In genomic region chr5:141076942-141077341, GRCm38 (mm10) we compare ENCODE assay signal across 13 mouse cellular contexts.
A peak's percentile ranks its signal among the peaks of the same experiment; 100 is the strongest.
DNase-seq lines count a peak whose midpoint lies in the region; ATAC-seq and TF ChIP-seq lines count a peak whose summit lies in the region.
"Had no signal": no experiment of that assay in that cellular context is flagged by ENCODE, and none has a peak within 500 bp of the region (broad histone marks: within the 10 kb centered on the region; RNA-seq: fewer than 3 reads in every experiment).

No protein-coding gene starts in this region.

- peak; percentile 44; the same call in 1 of the 2 replicates for TF ChIP-seq CTCF in kidney, postnatal 0 days (IDR thresholded peaks at IDR 0.05; ENCODE audit: low read depth)
- TF ChIP-seq CTCF in bone marrow, adult 2 months (IDR thresholded peaks at IDR 0.05; ENCODE audit: control insufficient read depth, insufficient read depth, low read length) = peak; percentile 41

- H3K9me3 ChIP-seq in kidney, postnatal 0 days (replicated peaks; ENCODE audit: low read length) = no peaks in the 10 kb centered on the region
- no peaks in the 10 kb centered on the region for H3K9me3 ChIP-seq in forebrain, embryonic 12.5 days
- H3K9me3 ChIP-seq: limb, embryonic 12.5 days had no signal

- H3K9ac ChIP-seq in kidney, postnatal 0 days (ENCODE audit: low read depth, low read length) = no peak overlapping the region
- H3K9ac ChIP-seq in forebrain, embryonic 12.5 days = no peak overlapping the region
- H3K9ac ChIP-seq: forebrain, postnatal 0 days; limb, embryonic 12.5 days had no signal

- no peaks in the 10 kb centered on the region for H3K4me1 ChIP-seq in kidney, postnatal 0 days (replicated peaks; ENCODE audit: insufficient read depth, low read length)
- H3K4me1 ChIP-seq in bone marrow, adult 2 months (ENCODE audit: control insufficient read depth, insufficient read depth, low read length) = peaks cover 3% of the 10 kb centered on the region
- H3K4me1 ChIP-seq in forebrain, embryonic 12.5 days = peaks cover 3% of the 10 kb centered on the region; the same call in 1 of the 2 replicates

- no peak overlapping the region for H3K4me2 ChIP-seq in kidney, postnatal 0 days (ENCODE audit: low read length)
- H3K4me2 ChIP-seq in forebrain, embryonic 12.5 days = no peak overlapping the region
- H3K4me2 ChIP-seq: limb, embryonic 12.5 days had no signal

- TF ChIP-seq POLR2A in bone marrow, adult 2 months (IDR thresholded peaks at IDR 0.05; ENCODE audit: borderline replicate concordance, control insufficient read depth, low read depth, low read length) = no peak

- H3K27me3 ChIP-seq in kidney, postnatal 0 days (ENCODE audit: insufficient read depth, low read length) = no peaks in the 10 kb centered on the region
- H3K27me3 ChIP-seq in forebrain, embryonic 12.5 days = no peaks in the 10 kb centered on the region
- H3K27me3 ChIP-seq: limb, embryonic 12.5 days had no signal

- ATAC-seq in kidney, postnatal 0 days (replicated peaks; ENCODE audit: low FRiP score, low read depth) = no peak
- ATAC-seq in forebrain, embryonic 12.5 days (ENCODE audit: low FRiP score) = no peak
- ATAC-seq: forebrain, postnatal 0 days had no signal

- no peaks in the 10 kb centered on the region for H3K36me3 ChIP-seq in kidney, postnatal 0 days (ENCODE audit: insufficient read depth, low read length)
- H3K36me3 ChIP-seq in forebrain, embryonic 12.5 days (replicated peaks) = no peaks in the 10 kb centered on the region
- H3K36me3 ChIP-seq: G1E; limb, embryonic 12.5 days had no signal

- WGBS in kidney, postnatal 0 days = 82% methylated on average over 2 of the region's 2 CpGs
- WGBS in bone marrow, adult 2 months = 81% methylated on average over 2 of the region's 2 CpGs
- 86% methylated on average over 2 of the region's 2 CpGs for WGBS in forebrain, embryonic 12.5 days

- no peak for DNase-seq in kidney, postnatal 0 days (ENCODE audit: low spot score)
- DNase-seq in kidney, postnatal 14 days = no peak
- peak; percentile 12 for DNase-seq in right cerebral cortex, adult 18-20 months
- DNase-seq in right cerebral cortex, postnatal 10 days (ENCODE audit: low spot score in 2 of 2) = no peak
- peak; percentile 19 for DNase-seq in thymus, postnatal 25 days
- DNase-seq: forebrain, postnatal 0 days; layer of hippocampus, adult 9-11 months; lung, postnatal 10 days; midbrain, embryonic 14.5 days had no signal

- H3K4me3 ChIP-seq in kidney, postnatal 0 days (replicated peaks; ENCODE audit: low read depth, low read length) = no peak overlapping the region
- H3K4me3 ChIP-seq in bone marrow, adult 2 months (replicated peaks; ENCODE audit: control insufficient read depth, low read depth, low read length) = no peak overlapping the region
- H3K4me3 ChIP-seq in forebrain, embryonic 12.5 days (replicated peaks) = no peak overlapping the region
- H3K4me3 ChIP-seq: limb, embryonic 12.5 days had no signal

- H3K27ac ChIP-seq in kidney, postnatal 0 days = no peak overlapping the region
- H3K27ac ChIP-seq in bone marrow, adult 2 months (ENCODE audit: control insufficient read depth, insufficient read depth, low read depth, low read length, poor library complexity) = no peak overlapping the region
- H3K27ac ChIP-seq in forebrain, embryonic 12.5 days = no peak overlapping the region
- H3K27ac ChIP-seq: limb, embryonic 12.5 days had no signal

Comparison
In these comparisons a context has a peak if more than half of its experiments do, and no peak if none do; other contexts are left out.
1. DNase-seq: peak in right cerebral cortex, adult 18-20 months (single experiment) and thymus, postnatal 25 days (single experiment); none in kidney, postnatal 0 days (single experiment), kidney, postnatal 14 days (single experiment) and right cerebral cortex, postnatal 10 days (0 of 2).